Mouse (Mus musculus) MEL-GATA-1-ER (cell line): Measurements from ENCODE around the gene Kcna3.

Experiments
- DNase-seq: peaks from one replicate; pipeline ENCODE4 v3.0.0-alpha.2; 2012; ENCODE audit warnings: low read depth; ENCODE audit errors: extremely low read depth

Kcna3 gene

GRCm38 (mm10) chr3:107062771-107063170 is 26.8 kb downstream of the Kcna3 start:
- no peak for DNase-seq

- no peak for DNase-seq
Measured at GRCm38 (mm10) chr3:107065510-107066095, 29.6 kb downstream of the Kcna3 start.

- DNase-seq = no peak
Measured at GRCm38 (mm10) chr3:107066165-107066850, 30.3 kb downstream of the Kcna3 start.

GRCm38 (mm10) chr3:107067245-107067644 is 31.3 kb downstream of the Kcna3 start:
- no peak for DNase-seq

GRCm38 (mm10) chr3:107073863-107074262 is 37.9 kb downstream of the Kcna3 start:
- DNase-seq = no peak

GRCm38 (mm10) chr3:107075705-107076104 is 39.7 kb downstream of the Kcna3 start:
- DNase-seq = no peak

GRCm38 (mm10) chr3:107076658-107077057 is 40.7 kb downstream of the Kcna3 start:
- no peak for DNase-seq

- no peak for DNase-seq
Measured at GRCm38 (mm10) chr3:107077101-107077500, 41.1 kb downstream of the Kcna3 start.

GRCm38 (mm10) chr3:107080803-107081202 is 44.8 kb downstream of the Kcna3 start:
- DNase-seq = no peak

- DNase-seq = no peak
Measured at GRCm38 (mm10) chr3:107081227-107081626, 45.3 kb downstream of the Kcna3 start.

GRCm38 (mm10) chr3:107084586-107084985 is 48.6 kb downstream of the Kcna3 start:
- no peak for DNase-seq

- DNase-seq = no peak
Measured at GRCm38 (mm10) chr3:107087410-107087809, 51.4 kb downstream of the Kcna3 start.
